Mouse (Mus musculus) megakaryocyte, adult 5-6 weeks (primary cell): ENCODE measurements around the gene Tmem117. TPM values are rescaled to one million over a fixed set of nuclear protein-coding genes. Genes with fewer than 3 reads are reported as not detected.

Experiments used
- ATAC-seq: 2 replicates; pipeline ENCODE4 v1.8.0; 2016; ENCODE audit warnings: mild to moderate bottlenecking, inconsistent platforms; ENCODE audit not compliant: poor library complexity, severe bottlenecking
- total RNA-seq, 2 experiments: library from RNA; stranded (forward) in 1 of 2; stranded (reverse) in 1 of 2; fragments of 153-499, 151-499 nt in 1 of 2; fragments of 221-1000, 200-1000 nt in 1 of 2; gene quantifications; 2 replicates each; pipeline versions ENCODE4 v1.2.3 to v1.2.4; 2015 to 2017

Gene Tmem117
- total RNA-seq, 2 experiments from 2014 or later, result not detected

DNA sequence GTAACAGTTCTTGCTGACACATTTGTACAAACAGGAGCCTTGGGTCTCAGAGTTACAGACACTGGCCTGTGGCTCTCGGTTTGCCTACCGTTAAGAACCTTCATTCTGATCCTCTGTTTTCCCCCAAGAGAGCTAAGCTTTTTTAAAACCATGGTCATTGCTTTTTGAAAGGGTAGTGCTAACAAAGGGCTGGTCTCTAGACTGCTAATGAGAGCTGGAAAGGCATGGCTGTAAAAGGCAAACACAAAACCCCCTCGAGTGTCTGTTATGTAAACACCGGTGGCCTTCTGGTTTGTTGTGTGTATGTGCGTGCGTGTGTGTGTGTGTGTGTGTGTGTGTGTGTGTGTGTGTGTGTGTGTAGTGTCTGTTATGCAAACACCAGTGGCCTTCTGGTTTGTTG, 17.0 kb downstream of the Tmem117 start:
- ATAC-seq, result no peak

DNA sequence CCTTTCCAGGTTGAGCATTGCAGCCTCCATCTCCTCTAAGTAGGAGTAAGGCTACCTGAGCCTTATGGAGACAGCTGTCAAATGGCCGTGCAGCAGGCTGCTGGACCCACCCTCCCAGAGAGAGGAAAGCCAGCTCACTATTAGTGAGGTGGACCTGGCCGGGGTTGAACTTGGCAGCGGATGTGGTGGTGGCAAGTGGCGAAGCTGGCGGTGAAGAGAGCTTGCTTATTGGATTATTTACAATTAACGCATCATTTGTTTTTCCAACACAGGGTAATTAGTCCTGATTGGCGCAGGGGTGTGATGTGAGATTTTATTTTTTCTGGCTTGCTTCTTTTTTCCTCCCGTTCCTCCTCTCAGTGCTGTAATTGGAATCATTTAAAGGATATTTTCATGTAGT, 19.4 kb downstream of the Tmem117 start:
- ATAC-seq, result no peak

DNA sequence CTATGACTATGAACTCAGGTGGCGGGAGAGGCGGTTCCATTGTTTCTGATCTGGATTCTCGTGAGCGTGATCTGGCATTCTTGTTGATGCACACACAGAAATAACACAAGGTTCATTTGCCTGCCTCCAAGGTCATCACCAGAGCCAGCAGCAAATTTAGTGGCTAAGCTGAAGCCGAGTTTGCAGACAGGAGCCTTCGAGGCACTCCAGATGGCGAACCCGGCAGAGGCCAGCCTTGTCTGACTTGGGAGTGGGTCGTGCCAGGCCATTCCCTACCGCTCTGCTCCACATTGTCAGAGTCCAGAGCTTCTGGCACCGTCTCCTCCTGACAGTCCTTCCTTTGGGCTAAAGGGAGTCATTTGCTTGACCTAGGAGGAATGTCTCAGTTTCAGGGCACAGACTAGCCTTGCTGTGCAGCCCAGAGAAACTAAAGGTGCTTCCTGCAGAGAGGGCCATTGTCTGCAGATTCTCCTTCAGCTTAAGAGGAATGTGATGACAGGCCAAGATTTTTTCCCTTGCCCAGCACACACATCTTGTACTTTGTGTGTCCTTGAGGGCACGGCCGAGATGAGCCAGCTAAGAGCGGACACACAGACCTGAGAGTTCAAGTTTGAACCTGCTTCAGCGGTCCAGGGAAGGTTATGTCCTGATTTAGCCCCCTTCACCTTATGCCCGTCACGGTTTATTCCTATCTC, 20.2 kb downstream of the Tmem117 start:
- ATAC-seq, result no peak

DNA sequence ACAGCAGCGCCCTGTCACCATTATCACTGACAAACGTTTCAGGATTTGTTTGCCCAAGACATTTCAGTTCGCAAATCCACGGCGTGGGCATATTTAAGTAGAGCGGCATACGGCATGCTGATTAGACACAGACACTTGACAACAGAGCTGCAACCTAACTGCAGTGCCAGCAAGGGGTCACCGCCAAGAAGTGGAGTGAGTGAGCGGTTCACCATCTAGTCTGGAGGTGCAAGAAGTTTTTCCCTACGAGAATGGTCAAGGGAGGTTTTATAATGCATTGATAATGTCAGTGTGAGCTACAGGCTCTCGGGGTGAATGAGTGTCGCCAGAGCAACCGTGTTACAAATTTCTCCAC, 20.7 kb downstream of the Tmem117 start:
- ATAC-seq, result no peak

DNA sequence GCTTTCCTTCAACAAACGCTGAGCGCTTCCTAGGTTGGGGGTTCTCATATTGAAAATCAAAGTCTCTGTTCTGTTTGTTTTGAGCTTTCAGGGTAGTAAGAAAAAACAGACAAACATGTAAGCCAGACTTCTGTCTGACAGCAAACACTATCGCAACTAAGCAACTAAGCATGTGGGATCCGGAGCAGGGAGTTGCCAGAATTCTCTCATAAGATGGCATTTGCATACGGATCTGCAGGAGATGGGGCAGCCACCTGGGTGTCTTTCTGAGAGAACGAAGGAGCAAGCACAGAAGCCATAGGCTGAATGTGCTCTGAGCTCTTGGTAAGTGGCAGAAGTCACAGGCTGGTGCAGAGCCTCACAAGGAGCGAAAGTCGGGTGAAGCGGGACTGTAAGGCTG, 22.3 kb downstream of the Tmem117 start:
- ATAC-seq, result no peak

DNA sequence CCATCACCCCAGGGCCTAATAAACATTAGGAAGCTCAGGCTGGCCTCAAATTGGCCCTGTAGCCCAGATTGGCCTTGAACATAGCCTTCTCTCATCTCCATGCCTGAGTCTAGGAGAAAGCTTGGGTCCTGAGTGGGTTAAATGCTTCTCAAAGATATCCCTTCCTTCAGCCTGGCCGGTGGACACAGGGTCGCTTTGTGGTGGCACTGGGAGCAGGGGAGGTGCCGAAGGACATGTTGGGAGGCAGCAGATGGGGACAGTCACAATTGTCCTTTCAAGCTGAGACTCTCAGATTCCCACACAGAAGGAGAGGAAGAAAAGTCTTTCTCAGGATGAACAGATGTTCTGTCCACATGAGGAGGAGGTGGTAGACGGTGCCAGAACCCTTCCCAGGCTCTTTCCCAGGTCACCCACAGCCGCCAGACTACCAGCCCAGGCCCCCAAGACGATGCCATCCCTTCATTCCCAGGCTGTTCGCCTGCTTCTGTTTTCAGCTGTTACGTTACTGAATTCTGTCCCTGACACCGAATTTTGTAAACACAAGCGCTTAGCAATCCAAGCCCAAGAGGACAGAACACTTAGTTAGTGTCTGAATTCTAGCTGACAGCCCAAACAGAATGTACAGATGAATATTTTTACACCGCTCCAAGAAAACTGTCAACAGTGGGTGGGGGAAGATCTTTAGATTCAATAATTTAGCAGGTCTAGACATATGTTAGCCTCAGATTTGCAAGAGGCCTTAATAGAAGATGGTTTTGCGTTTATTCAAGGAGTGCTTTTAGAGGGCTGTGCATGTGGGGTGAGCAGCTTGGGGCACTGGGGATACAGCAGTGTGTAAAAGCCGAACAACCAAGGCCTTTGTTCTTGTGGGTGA, 23.2 kb downstream of the Tmem117 start:
- ATAC-seq, result no peak

DNA sequence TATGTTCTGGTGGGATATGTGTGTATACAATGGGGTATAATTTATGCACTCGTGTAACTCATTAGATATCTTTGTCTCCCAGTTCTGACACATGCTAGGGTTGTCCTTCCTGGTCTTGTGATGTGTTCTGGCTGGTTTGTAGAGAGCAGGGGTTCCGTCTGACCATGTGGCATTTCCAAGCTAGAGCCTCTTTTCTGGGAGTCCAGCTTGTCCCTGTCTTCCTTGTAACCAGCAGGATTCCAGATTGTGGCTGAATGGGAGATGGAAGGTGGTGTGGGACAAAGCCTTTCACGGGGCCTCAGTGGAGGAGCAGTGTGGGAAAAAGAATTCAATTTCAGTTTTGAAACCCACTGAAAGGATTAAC, 23.8 kb downstream of the Tmem117 start:
- ATAC-seq, result no peak

DNA sequence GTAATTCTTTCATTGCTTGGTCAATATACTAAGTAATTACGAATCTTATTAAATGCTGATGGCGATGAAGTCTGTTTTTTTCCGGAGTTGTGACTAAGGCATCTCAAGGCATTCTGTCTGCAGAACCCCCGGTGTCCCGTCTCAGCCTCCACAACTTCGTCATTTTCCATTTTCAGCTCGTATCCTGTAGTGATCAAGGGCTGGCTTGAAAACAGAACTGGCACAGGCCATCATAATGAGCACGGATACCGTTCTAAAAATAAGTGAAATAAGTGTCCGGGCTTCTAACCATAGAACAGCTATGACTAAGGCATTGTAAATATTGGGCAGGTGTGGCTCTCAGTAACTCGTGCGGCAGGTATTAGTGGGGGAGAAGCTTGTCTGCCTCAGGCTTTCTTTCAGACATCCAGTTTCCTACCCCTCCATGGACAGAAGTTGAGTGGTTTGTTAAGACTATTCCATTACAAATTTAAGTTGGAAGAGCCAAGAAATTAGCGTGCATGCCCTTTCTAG, 26.8 kb downstream of the Tmem117 start:
- ATAC-seq, result no peak

DNA sequence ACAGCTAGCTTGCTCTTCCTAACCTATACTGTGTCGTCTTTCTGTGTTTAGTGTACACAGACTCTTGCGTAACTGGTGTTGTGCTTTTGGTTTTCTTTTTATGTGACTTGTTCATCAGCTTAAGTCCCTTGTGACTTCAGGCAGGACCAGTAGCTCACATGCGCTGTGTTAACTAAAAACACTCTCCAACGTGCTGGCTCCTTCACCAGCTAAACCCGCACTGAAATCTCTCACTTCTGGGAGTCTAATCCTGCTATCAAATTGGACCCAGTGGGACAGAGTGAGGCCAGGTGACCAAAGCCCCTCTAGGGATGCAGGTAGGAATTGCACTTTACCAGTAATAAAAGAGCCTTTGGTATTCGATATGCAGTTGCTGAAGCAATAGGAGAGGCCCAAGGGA, 28.9 kb downstream of the Tmem117 start:
- ATAC-seq, result no peak

DNA sequence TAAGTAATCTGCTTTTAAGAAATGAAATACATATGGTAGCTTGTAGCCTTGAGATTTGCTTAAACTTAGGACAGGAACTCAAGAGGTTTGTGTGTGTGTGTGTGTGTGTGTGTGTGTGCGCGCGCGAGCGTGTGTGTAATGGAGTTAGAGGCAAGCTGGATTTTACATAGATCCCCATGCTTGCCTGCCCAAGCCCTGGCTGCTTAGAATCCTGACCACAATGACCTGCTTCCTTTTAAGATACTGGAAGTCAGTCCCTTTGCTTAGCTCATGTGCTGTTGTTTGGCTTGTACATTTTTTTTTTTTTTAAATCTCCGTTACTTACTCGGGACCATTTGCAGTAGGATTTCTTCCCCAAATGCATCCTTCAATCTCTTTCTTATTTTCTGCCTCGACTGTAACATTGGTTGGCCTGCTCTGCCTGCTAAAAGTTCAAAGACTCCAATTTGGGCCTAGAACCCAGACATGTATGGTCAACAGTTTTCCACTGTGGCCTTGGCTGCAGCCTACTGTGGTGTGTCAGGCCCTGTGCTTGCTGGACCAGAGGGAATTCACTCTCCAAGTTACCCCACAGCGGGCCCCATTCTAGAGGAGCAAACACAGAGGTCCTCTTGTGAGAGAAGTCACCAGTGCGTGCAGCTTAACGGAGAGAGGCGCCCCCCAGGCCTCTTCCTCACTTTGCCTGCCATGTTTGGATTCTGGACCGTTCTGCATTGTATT, 29.5 kb downstream of the Tmem117 start:
- no peak for ATAC-seq

DNA sequence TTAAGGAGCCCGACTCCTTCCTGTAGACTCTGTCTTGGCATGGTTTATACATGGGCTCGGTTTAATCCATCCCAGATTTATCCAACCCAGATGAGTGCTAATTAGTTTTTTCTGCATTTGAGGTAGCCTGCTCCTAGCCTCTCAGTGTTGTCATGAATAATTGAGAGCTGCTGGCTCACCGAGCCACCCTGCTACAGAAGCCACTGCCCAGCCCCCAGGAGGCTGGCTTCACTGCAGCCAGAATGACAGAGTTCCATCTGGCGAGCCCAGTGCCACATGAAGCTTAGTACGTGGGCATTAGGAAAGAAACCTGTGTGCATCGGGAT, 30.0 kb downstream of the Tmem117 start:
- no peak for ATAC-seq

DNA sequence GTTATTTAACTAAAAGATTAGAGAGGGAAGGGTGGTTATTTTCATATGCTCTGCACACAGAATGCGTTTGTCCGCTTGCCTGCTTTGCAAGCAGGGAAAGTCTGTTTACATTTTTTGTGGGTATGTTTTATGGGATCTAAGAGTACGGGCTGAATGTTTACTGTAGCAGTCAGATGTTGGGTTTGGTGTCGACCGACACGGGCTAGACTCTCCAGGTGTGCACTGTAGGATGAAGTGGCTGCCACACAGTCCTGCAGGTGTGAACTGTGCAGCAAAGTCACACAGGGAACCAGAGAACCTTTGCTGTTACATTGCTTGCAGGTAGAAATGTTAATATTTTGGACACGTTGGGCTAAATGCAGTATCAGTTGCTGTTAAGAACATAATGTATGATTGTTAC, 31.9 kb downstream of the Tmem117 start:
- no peak for ATAC-seq

DNA sequence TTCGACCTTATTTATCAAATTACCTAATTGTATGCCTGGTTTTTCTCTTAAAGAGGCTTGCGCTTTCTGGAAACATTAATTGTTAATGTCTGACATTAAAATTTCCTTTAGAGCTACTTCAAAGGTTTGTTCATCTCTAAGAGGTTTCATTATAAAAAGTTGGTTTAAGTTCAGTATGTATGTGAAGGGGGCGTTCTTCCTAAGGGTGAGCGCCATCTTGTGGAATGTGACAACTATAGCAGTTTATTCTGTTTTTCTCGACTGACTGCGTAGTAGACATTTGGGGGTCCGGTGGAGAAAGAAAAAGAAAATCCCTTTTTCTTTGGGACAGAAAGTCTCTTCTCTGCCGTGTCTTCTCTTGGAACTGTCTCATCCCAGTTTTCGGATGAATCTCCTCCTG, 32.4 kb downstream of the Tmem117 start:
- peak; percentile 52; the same call in 1 of the 2 replicates for ATAC-seq

DNA sequence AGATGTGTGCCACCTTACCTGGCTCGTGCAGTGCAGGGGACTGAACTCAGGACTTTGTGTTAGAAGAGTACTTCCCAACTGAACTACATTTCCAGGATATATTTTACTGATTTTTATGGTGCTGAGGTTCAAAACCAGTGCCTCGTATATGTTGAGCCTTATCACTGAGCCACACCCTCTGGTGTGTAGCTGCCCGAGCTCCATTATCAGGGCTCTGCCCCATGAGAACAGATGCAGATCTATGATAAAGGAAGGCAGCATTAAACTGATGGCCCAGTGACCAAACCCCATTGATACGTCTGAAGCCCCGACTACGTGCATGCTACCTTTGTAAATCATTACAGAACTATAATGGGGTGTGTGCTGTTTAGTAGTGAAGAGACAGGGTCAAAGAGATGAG, 35.6 kb downstream of the Tmem117 start:
- ATAC-seq, result no peak

DNA sequence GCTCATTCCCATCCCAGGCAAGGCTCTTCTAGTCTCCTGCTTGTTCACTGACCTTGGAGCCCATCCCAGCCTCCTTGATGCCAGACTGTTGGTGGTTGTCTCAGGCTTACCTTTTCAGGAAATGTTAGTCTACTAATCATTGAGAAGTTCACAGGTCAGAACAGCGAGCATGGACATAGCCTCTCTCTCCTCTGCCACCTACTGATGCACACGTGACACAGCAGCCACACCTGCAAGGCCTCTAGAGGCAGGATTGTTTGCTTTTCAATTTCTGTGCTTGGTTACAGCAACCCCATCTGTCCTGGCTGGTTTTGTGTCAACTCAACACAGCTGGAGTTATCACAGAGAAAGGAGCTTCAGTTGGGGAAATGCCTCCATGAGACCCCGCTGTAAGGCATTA, 52.1 kb downstream of the Tmem117 start:
- no peak for ATAC-seq

DNA sequence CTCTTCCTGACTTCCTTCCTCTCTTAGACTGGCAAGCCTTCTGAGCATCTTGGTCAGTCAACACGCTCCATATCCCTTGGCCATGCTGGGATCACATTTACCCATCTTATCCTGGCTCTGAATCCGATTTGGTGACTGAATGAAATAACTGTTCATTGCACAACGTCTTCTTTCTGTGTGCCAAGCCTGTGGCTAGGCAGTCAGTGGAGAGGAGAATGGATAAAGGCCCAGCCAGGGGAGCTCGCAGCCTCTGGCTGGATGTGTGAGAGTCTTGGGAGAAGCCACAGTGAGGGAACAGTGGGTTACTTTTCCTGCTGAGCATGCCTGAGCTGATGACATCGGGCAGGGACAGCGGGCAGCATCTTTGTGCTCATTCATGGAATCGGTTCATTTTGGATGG, 55.2 kb downstream of the Tmem117 start:
- ATAC-seq, result no peak

DNA sequence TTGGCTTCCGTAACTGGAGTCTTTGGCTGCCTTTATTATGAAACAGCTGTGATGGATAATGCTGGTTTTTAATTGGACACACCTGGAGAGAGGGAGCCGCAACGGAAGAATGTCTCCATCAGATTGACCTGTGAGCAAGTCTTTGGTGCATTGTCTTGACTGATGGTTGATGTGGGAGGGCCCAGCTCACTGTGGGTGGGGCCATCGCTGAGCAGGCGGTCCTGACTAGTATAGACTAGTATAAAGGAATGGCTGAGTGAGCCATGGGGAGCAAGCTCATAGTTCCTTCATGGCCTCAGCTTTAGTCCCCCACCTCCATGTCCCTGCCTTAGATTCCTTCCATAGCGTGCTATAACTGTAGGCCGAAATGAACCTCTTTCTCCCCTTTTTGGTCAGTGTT, 58.1 kb downstream of the Tmem117 start:
- ATAC-seq, result no peak

DNA sequence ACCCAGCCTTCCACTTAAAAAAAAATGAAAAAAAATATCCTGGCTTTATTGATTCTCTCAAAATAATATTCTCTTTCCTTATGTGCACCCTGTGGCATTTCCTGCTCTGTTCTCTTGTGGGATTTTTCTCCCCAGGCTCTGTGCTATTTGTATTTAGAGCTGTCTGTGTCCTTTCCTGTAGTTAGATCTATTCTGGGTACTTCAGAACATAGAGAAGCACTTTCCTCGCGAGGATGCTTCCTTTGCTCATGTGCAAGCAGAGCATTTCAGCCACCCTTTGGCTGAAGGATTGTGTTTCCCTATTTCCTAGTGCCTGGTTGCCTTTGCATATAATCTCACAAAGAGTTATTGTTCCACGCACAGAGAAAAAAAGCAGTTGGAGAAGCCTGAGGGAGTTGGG, 58.6 kb downstream of the Tmem117 start:
- no peak for ATAC-seq

DNA sequence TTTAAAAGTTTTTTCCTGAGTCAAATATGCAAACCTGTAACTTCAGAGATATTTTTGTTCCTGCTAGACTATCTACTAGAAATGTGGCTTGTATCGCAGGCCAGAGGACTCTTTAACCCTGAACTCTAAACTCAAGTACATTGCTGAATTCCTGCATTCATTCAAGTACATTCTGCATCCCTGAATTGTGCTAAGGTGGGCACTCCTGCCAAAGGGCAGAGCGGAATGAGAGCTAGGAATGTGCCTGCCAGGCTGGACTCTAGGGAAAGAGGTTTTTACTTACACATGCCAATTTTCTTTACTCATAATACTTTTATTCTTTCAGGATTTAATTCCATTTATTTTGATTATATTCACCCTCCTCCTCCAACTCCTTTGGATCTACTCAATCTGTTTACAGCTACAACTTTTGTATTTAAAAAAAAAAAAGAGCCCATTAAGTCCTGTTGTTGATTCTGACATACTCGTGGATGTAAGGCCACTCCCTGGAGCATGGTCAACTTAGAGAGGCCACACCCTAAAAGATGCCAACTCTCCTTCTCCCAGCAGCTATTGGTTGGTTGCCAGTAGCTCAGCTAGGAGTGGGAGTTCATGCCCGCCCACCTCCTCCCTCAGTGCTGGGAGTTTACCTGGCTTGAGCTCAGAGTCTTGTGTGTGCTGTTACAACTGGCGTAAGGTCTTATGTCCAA, 60.3 kb downstream of the Tmem117 start:
- ATAC-seq, result no peak

DNA sequence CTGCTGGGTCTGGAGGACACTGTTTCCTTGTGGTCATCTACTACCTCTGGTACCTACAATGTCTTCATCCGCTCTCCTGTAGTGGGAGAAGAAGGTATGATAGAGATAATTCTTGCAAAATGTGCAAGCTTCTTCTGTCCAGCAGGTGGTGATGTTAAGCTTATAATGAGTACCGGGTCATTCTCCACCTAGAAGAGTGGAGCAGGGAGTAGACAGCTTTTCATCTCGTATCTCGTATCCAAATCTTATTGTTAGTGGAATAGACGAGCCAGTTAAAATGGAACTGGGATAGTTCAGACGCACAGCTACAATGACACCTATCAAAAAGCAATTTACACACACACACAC, 60.8 kb downstream of the Tmem117 start:
- ATAC-seq, result no peak

DNA sequence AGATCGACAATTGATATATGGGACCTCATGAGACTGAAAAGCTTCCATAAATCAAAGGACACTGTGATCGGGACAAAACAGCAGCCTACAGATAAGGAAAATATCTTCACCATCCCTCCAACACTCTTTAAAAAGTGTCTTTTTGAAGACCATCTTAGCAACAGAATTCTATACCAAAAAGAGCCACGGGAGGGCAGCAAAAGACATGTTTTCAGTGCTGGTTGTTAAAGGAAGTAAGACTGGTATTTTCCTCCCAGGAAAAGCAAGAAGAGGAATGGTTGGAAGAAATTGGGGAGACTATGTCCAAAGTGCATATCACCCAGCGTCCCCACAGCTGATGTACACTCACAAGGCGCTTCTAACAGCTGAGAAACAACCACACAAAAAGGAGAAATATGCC, 93.7 kb downstream of the Tmem117 start:
- ATAC-seq, result no peak
